Mouse (Mus musculus) cerebellum, adult 18-20 months (tissue): Measurements from ENCODE around the gene Gm10197.
A peak's percentile ranks its signal among the peaks of the same experiment; 100 is the strongest.

ENCODE experiments used
- DNase-seq, 2 experiments: peaks; one replicate each; pipeline ENCODE4 v3.0.0; 2021

Gene Gm10197

DNA sequence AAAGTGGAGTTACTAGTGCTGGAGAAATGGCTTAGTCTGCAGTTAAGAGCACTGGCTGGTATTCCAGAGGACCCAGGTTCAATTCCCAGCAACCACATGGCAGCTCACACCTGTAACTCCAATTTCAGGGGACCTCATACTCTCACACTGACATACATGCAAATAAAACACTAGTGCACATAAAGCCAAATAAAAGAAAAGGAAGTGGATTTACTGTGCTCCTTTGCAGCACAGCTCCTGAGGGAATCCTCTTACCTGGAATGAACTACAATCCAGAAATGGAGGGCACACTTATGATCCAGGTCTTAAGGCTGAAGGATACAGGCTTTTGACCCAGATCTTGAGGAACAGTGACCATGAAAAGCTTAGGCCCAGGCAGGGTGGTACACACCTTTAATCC lies 22.1 kb upstream of the Gm10197 start:
- DNase-seq = no peak

GRCm38 (mm10) chr19:53392781-53393343 lies 21.3 kb upstream of the Gm10197 start:
- DNase-seq = no peak

GRCm38 (mm10) chr19:53391787-53392186 lies 20.2 kb upstream of the Gm10197 start:
- no peak for DNase-seq

DNA sequence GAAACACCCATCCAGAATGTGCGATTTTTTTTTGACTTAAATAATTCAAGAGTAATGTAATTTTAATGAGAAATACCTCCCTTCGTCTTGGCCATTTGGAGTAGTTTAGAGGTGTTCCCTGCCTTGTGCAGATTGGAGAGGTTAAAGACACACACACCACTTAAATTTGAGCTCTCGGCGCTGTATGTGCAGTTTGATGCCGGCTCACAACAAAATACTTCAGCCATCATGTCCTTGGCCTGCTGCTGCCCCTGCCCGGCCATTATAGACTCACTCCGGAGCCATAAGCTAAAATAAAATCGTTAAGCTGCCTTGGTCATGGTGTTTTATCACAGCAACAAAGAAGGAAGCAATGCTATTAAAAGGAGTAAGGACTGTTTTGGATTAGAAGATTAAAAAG lies 19.8 kb upstream of the Gm10197 start:
- DNase-seq = no peak

GRCm38 (mm10) chr19:53390495-53391007 lies 19.0 kb upstream of the Gm10197 start, which contains the start of gene Smndc1:
TSS of gene Smndc1 (minus strand) at chr19:53390578.
- peak; percentile 99 for DNase-seq

- DNase-seq = peak in 1 of 2 experiments; percentile 56
Measured at GRCm38 (mm10) chr19:53389851-53390431, 18.4 kb upstream of the Gm10197 start.

- DNase-seq = no peak
Measured at GRCm38 (mm10) chr19:53389417-53389816, 17.9 kb upstream of the Gm10197 start.

- DNase-seq = no peak
Measured at GRCm38 (mm10) chr19:53383336-53383735, 11.8 kb upstream of the Gm10197 start.

DNA sequence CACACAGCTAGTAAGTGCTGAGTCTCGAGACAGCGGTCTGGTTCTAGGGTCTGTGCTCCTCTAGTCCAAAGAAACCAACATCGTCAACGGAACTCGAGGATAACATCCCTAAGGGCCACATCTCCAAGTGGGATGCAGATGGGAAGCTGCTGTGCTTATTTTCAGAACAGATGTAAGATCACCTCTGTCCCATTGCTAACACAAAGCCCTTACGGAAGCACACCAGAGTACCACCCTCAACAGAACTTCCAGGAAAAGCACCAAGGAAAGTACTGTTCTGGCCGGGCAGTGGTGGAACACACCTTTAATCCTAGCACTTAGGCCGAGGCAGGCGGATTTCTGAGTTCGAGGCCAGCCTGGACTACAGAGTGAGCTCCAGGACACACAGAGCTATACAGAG lies 6.9 kb upstream of the Gm10197 start:
- no peak for DNase-seq

GRCm38 (mm10) chr19:53377652-53378051 lies 6.1 kb upstream of the Gm10197 start:
- DNase-seq = no peak

DNA sequence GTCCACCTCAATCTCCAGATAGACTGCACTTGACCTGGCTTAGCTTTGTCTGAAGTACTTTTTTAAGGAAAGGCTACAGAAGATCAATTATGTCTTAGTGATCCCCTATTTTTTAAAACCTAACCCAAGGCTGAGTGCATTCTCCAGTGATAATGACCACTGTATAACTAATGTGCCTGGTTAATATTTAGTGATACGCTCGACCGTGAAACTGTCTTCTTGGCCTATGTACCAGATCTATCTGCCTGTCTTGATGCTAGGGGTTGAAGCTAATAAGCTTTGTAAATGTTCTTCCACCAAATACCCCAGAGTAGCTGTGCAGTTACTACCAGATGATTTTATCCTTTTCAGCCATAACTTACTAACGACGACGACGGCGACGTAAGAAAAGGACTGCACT lies 4.2 kb upstream of the Gm10197 start:
- DNase-seq = no peak

- DNase-seq = no peak
Measured at GRCm38 (mm10) chr19:53375299-53375698, 3.7 kb upstream of the Gm10197 start.

DNA sequence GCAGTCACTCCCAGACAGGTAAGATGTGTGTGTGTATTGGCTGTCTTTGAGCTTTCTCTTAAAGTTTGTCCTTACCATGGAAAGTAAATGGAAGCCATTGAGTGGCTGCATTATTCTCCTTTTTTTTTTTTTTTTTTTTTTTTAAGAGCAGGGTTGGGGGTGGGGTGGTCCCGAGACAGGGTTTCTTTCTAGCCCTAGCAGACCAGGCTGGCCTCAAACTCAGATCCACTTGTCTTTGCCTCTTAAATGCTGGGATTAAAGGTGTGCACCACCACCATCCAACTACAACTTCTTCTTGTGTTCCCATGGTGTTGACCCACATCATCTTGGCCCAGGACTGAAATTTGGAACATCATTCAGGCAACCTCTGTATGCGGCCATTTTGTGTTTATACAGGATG lies 2.0 kb upstream of the Gm10197 start:
- DNase-seq = no peak

DNA sequence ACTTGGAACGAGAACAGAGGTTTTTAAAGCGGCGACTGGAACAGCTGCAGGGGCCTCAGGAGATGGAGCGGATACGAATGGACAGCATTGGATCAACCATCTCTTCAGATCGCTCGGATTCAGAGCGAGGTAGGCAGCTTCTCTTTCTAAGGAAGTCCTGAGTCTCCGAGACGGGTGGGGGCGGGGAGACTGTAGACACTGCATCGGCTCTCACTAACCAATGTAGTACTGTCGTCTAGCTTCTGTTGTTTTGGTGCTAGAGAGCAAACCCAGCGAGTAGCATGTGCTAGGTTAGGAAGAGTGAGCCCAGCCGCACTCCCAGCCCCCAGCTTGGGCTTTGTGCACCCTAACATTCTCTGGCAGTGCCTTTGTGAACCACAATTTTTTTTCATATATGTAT lies 1.3 kb downstream of the Gm10197 start:
- peak in 1 of 2 experiments; percentile 28 for DNase-seq

- DNase-seq = peak; percentile 85 to 90
Measured at GRCm38 (mm10) chr19:53369469-53370043, 2.0 kb downstream of the Gm10197 start.

GRCm38 (mm10) chr19:53366881-53367280 lies 4.7 kb downstream of the Gm10197 start:
- DNase-seq = no peak

- peak in 1 of 2 experiments; percentile 54 for DNase-seq
Measured at GRCm38 (mm10) chr19:53366057-53366775, 5.3 kb downstream of the Gm10197 start.

- peak; percentile 68 to 71 for DNase-seq
Measured at GRCm38 (mm10) chr19:53364963-53365362, 6.6 kb downstream of the Gm10197 start.

DNA sequence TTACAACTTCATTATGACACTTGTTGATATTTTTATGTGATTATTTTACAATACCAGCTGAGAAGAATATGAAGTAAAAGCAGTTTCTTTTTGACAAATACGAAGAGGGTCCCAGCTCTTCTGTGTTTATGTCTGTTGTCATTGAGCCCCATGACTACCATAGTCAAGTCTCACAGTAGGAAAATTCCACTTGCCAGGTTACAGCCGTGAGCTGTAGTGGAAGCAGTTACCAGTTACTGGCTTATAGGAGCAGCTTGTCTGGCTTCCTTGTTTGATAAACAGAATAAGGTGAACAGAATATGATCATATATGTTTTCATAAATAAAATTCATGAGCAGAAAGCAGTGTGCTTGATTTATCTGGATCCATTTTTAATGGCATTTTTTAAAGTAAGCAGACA lies 7.0 kb downstream of the Gm10197 start:
- no peak for DNase-seq

- peak in 1 of 2 experiments; percentile 57 for DNase-seq
Measured at GRCm38 (mm10) chr19:53362967-53363366, 8.6 kb downstream of the Gm10197 start.

GRCm38 (mm10) chr19:53360265-53360958 lies 11.2 kb downstream of the Gm10197 start:
- peak; percentile 71 for DNase-seq

GRCm38 (mm10) chr19:53359160-53360033 lies 12.2 kb downstream of the Gm10197 start:
- peak; percentile 90 to 92 for DNase-seq
